Mouse (Mus musculus) mouse embryonic stem cell (cell line): ENCODE data around the gene Gm36864.

Experiments
- in situ Hi-C, 2 experiments: fragments of 300-500 bp; cut with MboI; formaldehyde crosslinking; loops; 1 replicate in 1 of 2; 3 replicates in 1 of 2; pipeline ENCODE4 v1.14.3; 2019 to 2020; ENCODE audit warnings: low sequenced_read_pairs in 2 of 2, low pct_unique_long_range_greater_than_20kb in 1 of 2, mixed read lengths in 1 of 2; ENCODE audit not compliant: unreplicated experiment in 1 of 2

Gm36864 gene

DNA sequence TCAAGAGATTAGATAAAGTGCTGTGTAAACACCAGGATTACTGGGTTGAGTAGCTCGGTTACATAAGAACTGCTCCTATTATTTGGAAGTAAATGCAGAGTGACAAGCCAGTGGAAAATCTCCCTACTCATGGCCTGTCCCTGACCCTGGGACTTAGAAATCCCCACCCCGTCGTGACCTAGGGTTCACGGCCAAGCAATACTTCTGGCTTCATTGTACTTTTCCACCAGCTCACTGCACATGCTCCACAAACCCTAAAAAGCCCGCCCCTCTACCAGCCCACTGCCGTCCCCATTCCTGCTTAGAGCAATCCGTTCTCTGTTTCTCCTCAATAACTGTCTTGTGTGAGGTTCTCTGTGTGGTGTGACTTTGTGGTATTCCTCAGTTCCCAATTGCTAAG is 51.8 kb downstream of the Gm36864 start:
- in situ Hi-C loops: no loop called here

- in situ Hi-C loops: no loop called here
Measured at GRCm38 (mm10) chr7:44290986-44291385, 55.0 kb downstream of the Gm36864 start.

GRCm38 (mm10) chr7:44291418-44291817 is 55.4 kb downstream of the Gm36864 start:
- in situ Hi-C loops: no loop called here
